Mouse (Mus musculus) embryonic fibroblast, embryonic 13.5 days (primary cell): ENCODE data around the gene Klhl3.

ENCODE experiments used
- CTCF ChIP-seq: IDR thresholded peaks from 2 replicates; pipeline ENCODE4 v1.5.1; 2011; ENCODE audit warnings: mild to moderate bottlenecking, control low read depth, low read length, moderate library complexity, borderline replicate concordance; ENCODE audit not compliant: insufficient read depth
- POLR2A ChIP-seq: IDR thresholded peaks from 2 replicates; pipeline ENCODE4 v1.6.1; 2011; ENCODE audit warnings: low read depth, mild to moderate bottlenecking, control low read depth, low read length, moderate library complexity

DNA sequence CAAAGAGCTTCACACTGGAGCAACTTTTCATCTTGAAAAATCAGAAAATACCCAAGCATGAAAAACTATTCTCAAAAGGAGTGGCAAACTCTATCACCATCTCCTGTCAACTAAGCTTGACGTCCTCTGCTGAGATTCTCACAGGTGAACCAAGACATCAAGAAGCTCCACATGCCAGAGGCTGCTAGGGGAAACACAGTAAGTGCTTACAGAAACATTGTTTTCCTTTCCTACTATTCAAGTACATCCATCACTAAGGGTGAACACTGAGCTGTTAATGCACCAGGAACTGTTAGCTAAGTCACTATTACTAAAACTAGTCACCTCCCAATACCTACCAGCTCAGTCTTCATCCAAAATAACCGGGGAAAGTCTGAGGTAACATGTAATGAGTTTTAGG lies 11.6 kb upstream of the Klhl3 start:
- TF ChIP-seq CTCF: no peak
- peak; percentile 34; the same call in 1 of the 2 replicates for TF ChIP-seq POLR2A
